Mouse (Mus musculus) bone marrow, adult 2 months (tissue): ENCODE measurements around the gene Slc9b2. TPM values are rescaled to one million over a fixed set of nuclear protein-coding genes. Genes with fewer than 3 reads are reported as not detected.

ENCODE experiments used
- H3K27ac ChIP-seq: fragments of 200-500 bp; 2 replicates; pipeline ENCODE4 v1.5.1; 2012; ENCODE audit warnings: low read depth, mild to moderate bottlenecking, control low read depth, inconsistent platforms, low read length; ENCODE audit not compliant: control insufficient read depth, poor library complexity, insufficient read depth
- H3K4me1 ChIP-seq: fragments of 200-500 bp; 2 replicates; pipeline ENCODE4 v1.6.1; 2011; ENCODE audit warnings: low read length; ENCODE audit not compliant: control insufficient read depth, insufficient read depth
- H3K4me3 ChIP-seq: fragments of 200-500 bp; replicated peaks from 2 replicates; pipeline ENCODE3; 2011; ENCODE audit warnings: mild to moderate bottlenecking, low read depth, low read length, control low read depth; ENCODE audit not compliant: control insufficient read depth
- CTCF ChIP-seq: fragments of 200-500 bp; IDR thresholded peaks from 2 replicates; pipeline ENCODE4 v1.5.1; 2011; ENCODE audit warnings: low read length, control low read depth; ENCODE audit not compliant: control insufficient read depth, insufficient read depth
- POLR2A ChIP-seq: fragments of 200-500 bp; IDR thresholded peaks from 2 replicates; pipeline ENCODE4 v1.6.1; 2011; ENCODE audit warnings: low read depth, mild to moderate bottlenecking, control low read depth, low read length, borderline replicate concordance; ENCODE audit not compliant: control insufficient read depth
- WGBS: fragments of 180-500 bp; shearing (Covaris S2); methylation state at CpG from one replicate; pipeline ENCODE4 v1.1.7; 2018; 5-methylcytosine and 5-hydroxymethylcytosine counted together
- polyA plus RNA-seq: library from polyadenylated mRNA; stranded (reverse); fragments of >200 nt; gene quantifications from 2 replicates; pipeline ENCODE4 v1.2.4, GENCODE M21; 2011; ENCODE audit warnings: low replicate concordance; ENCODE audit not compliant: missing spikeins, insufficient read depth, insufficient read length

The Slc9b2 gene
- polyA plus RNA-seq, 1 experiment: not detected

GRCm38 (mm10) chr3:135351857-135352256, 44.4 kb downstream of the Slc9b2 start:
- 71% methylated on average over 3 of the region's 3 CpGs for WGBS
- Histone ChIP-seq H3K4me3 (no peak overlapping the region), H3K27ac (no peak overlapping the region), H3K4me1 (no peaks in the 10 kb centered on the region)
- TF ChIP-seq CTCF (no peak), POLR2A (no peak)

GRCm38 (mm10) chr3:135357394-135357793, 49.9 kb downstream of the Slc9b2 start:
- WGBS: 75% methylated on average over 4 of the region's 4 CpGs
- no peak for TF ChIP-seq POLR2A
- no peak for TF ChIP-seq CTCF
- no peak overlapping the region for H3K4me3 ChIP-seq
- no peaks in the 10 kb centered on the region for H3K4me1 ChIP-seq
- H3K27ac ChIP-seq: no peak overlapping the region

- no peak for TF ChIP-seq POLR2A
- Histone ChIP-seq H3K4me1 (peaks cover 1% of the 10 kb centered on the region; the same call in 1 of the 2 replicates), H3K27ac (no peak overlapping the region), H3K4me3 (no peak overlapping the region)
- 79% methylated on average over 3 of the region's 3 CpGs for WGBS
Measured at GRCm38 (mm10) chr3:135375836-135376235, 68.3 kb downstream of the Slc9b2 start.

GRCm38 (mm10) chr3:135377445-135377844, 69.9 kb downstream of the Slc9b2 start:
- TF ChIP-seq CTCF (no peak), POLR2A (no peak)
- H3K27ac ChIP-seq: no peak overlapping the region
- no peak overlapping the region for H3K4me3 ChIP-seq
- H3K4me1 ChIP-seq: peaks cover 1% of the 10 kb centered on the region; the same call in 1 of the 2 replicates
- WGBS: 35% methylated on average over 10 of the region's 10 CpGs

GRCm38 (mm10) chr3:135379868-135380267, 72.4 kb downstream of the Slc9b2 start:
- no peak for TF ChIP-seq POLR2A
- no peak for TF ChIP-seq CTCF
- 80% methylated on average over 4 of the region's 4 CpGs for WGBS
- Histone ChIP-seq H3K4me1 (peaks cover 1% of the 10 kb centered on the region; the same call in 1 of the 2 replicates), H3K27ac (no peak overlapping the region), H3K4me3 (no peak overlapping the region)

GRCm38 (mm10) chr3:135393186-135393585, 85.7 kb downstream of the Slc9b2 start:
- TF ChIP-seq CTCF: no peak
- TF ChIP-seq POLR2A: no peak
- Histone ChIP-seq H3K27ac (no peak overlapping the region), H3K4me3 (no peak overlapping the region), H3K4me1 (no peaks in the 10 kb centered on the region)
- 61% methylated on average over 6 of the region's 6 CpGs for WGBS

Other genes starting within 250 kb of the Slc9b2 start
- 40.2 and 48.3 TPM in 2 replicates for gene Cenpe, start 95.2 kb upstream of the Slc9b2 start, polyA plus RNA-seq
- gene Bdh2, start 26.5 kb upstream of the Slc9b2 start, polyA plus RNA-seq: 2.2 TPM in 1 of 2 replicates, not detected in the other
- gene Slc9b1, start 40.3 kb downstream of the Slc9b2 start, polyA plus RNA-seq: not detected in 2 replicates
- gene Cisd2, start 116.2 kb downstream of the Slc9b2 start, polyA plus RNA-seq: 15.7 and 17.0 TPM in 2 replicates
- 83.6 and 125 TPM in 2 replicates for gene Ube2d3, start 130.4 kb downstream of the Slc9b2 start, polyA plus RNA-seq
- 5.3 and 21.0 TPM in 2 replicates for gene Manba, start 177.9 kb downstream of the Slc9b2 start, polyA plus RNA-seq